Mouse (Mus musculus) limb, embryonic 10.5 days (tissue): ENCODE data around the gene Gm10310. TPM values are rescaled to one million over a fixed set of nuclear protein-coding genes. Genes with fewer than 3 reads are reported as not detected.
"Not testable (repeated sequence)": the region's sequence is repeated elsewhere in the genome, so short reads cannot be mapped to it uniquely, and the experiment has no call there.

ENCODE experiments used
- DNase-seq: peaks from one replicate; pipeline ENCODE4 v3.0.0-alpha.2; 2017; ENCODE audit warnings: low spot score
- H3K27ac ChIP-seq: fragments of 300-500 bp; sonication (generic); 2 replicates; pipeline ENCODE4 v1.5.1; 2016; ENCODE audit warnings: mild to moderate bottlenecking
- H3K27me3 ChIP-seq: fragments of 300-500 bp; sonication (generic); 2 replicates; pipeline ENCODE4 v1.6.1; 2016; ENCODE audit warnings: low read depth, mild to moderate bottlenecking; ENCODE audit not compliant: poor library complexity, severe bottlenecking
- H3K36me3 ChIP-seq: fragments of 300-500 bp; sonication (generic); 2 replicates; pipeline ENCODE4 v1.6.1; 2016; ENCODE audit warnings: mild to moderate bottlenecking, moderate library complexity
- H3K4me1 ChIP-seq: fragments of 300-500 bp; sonication (generic); 2 replicates; pipeline ENCODE4 v1.6.1; 2016
- H3K4me3 ChIP-seq: fragments of 300-500 bp; sonication (generic); 2 replicates; pipeline ENCODE4 v1.5.1; 2016; ENCODE audit warnings: mild to moderate bottlenecking, moderate library complexity
- H3K9me3 ChIP-seq: fragments of 300-500 bp; sonication (generic); replicated peaks from 2 replicates; pipeline ENCODE4 v1.6.1; 2016; ENCODE audit warnings: mild to moderate bottlenecking
- WGBS: fragments of 180-500 bp; shearing (Covaris S2); methylation state at CpG from one replicate; pipeline ENCODE4 v1.1.7; 2016; 5-methylcytosine and 5-hydroxymethylcytosine counted together
- polyA plus RNA-seq: library from polyadenylated mRNA; unstranded; fragments of >200 nt; fragmentation: Nextera tagmentation; extraction: Ambion mirVana; gene quantifications from 2 replicates; pipeline ENCODE4 v1.2.1, GENCODE M21; 2016

Gm10310 gene
- not detected in 2 replicates for polyA plus RNA-seq

- not testable (repeated sequence) for H3K9me3 ChIP-seq, H3K4me3 ChIP-seq, H3K27ac ChIP-seq, H3K27me3 ChIP-seq, H3K4me1 ChIP-seq, DNase-seq, H3K36me3 ChIP-seq
- no CpG with 5 or more reads among the region's 1 CpGs for WGBS
Observed at GRCm38 (mm10) chr10:129984962-129985361, at the start of gene Gm10310. TSS of gene Gm10310 (minus strand) at chr10:129985062.

- no peak for DNase-seq
- no peak within 1 kb of the TSS for H3K4me3 ChIP-seq
- no peaks in the 10 kb centered on the region for H3K27me3 ChIP-seq
Observed at GRCm38 (mm10) chr10:130030048-130030447, 45.2 kb upstream of the Gm10310 start, which contains the start of gene Olfr821. TSS of gene Olfr821 (plus strand) at chr10:130030348.

GRCm38 (mm10) chr10:130012321-130012720, 27.5 kb upstream of the Gm10310 start, which contains the start of gene Olfr820:
TSS of gene Olfr820 (plus strand) at chr10:130012621.
- Histone ChIP-seq H3K9me3 (no peaks in the 10 kb centered on the region), H3K27ac (no peak within 1 kb of the TSS), H3K27me3 (no peaks in the 10 kb centered on the region), H3K4me1 (no peaks in the 10 kb centered on the region), H3K4me3 (no peak within 1 kb of the TSS), H3K36me3 (no peaks in the 10 kb centered on the region)
- DNase-seq, result no peak

More at GRCm38 (mm10) chr10:130030048-130030447, 45.2 kb upstream of the Gm10310 start, which contains the start of gene Olfr821:
- Histone ChIP-seq H3K36me3 (no peaks in the 10 kb centered on the region), H3K9me3 (no peaks in the 10 kb centered on the region), H3K4me1 (no peaks in the 10 kb centered on the region), H3K27ac (no peak within 1 kb of the TSS)

GRCm38 (mm10) chr10:130005366-130005765, 20.5 kb upstream of the Gm10310 start:
- H3K36me3 ChIP-seq, DNase-seq, H3K4me3 ChIP-seq, H3K4me1 ChIP-seq, H3K27ac ChIP-seq, H3K27me3 ChIP-seq, H3K9me3 ChIP-seq: not testable (repeated sequence)
- WGBS, result 89% methylated on average over 4 of the region's 4 CpGs

- H3K9me3 ChIP-seq, H3K27me3 ChIP-seq, H3K4me1 ChIP-seq, DNase-seq, H3K4me3 ChIP-seq, H3K27ac ChIP-seq, H3K36me3 ChIP-seq: not testable (repeated sequence)
- WGBS, result 89% methylated on average over 4 of the region's 4 CpGs
Observed at GRCm38 (mm10) chr10:130004104-130004503, 19.2 kb upstream of the Gm10310 start.

GRCm38 (mm10) chr10:129981867-129982266, 3.0 kb downstream of the Gm10310 start:
- not testable (repeated sequence) for DNase-seq, H3K4me1 ChIP-seq, H3K36me3 ChIP-seq, H3K27me3 ChIP-seq, H3K4me3 ChIP-seq, H3K9me3 ChIP-seq, H3K27ac ChIP-seq
- WGBS, result no CpG with 5 or more reads among the region's 3 CpGs

- not testable (repeated sequence) for H3K4me3 ChIP-seq, DNase-seq, H3K36me3 ChIP-seq, H3K27me3 ChIP-seq, H3K27ac ChIP-seq, H3K9me3 ChIP-seq, H3K4me1 ChIP-seq
- WGBS, result no CpG with 5 or more reads among the region's 2 CpGs
Observed at GRCm38 (mm10) chr10:129976040-129976439, 8.8 kb downstream of the Gm10310 start, which contains the start of gene Olfr247. TSS of gene Olfr247 (minus strand) at chr10:129976140.

GRCm38 (mm10) chr10:129972994-129973393, 11.9 kb downstream of the Gm10310 start:
- H3K36me3 ChIP-seq, H3K4me1 ChIP-seq, H3K9me3 ChIP-seq, H3K4me3 ChIP-seq, H3K27me3 ChIP-seq, H3K27ac ChIP-seq, DNase-seq: not testable (repeated sequence)
- no CpG with 5 or more reads among the region's 3 CpGs for WGBS

GRCm38 (mm10) chr10:129967166-129967565, 17.7 kb downstream of the Gm10310 start, which contains the start of gene Olfr819:
TSS of gene Olfr819 (minus strand) at chr10:129967266.
- not testable (repeated sequence) for H3K36me3 ChIP-seq, H3K4me3 ChIP-seq, H3K9me3 ChIP-seq, H3K27me3 ChIP-seq, DNase-seq, H3K4me1 ChIP-seq, H3K27ac ChIP-seq
- WGBS, result 83% methylated on average over 2 of the region's 2 CpGs

- not testable (repeated sequence) for H3K27ac ChIP-seq, H3K36me3 ChIP-seq, DNase-seq, H3K4me3 ChIP-seq, H3K4me1 ChIP-seq, H3K9me3 ChIP-seq, H3K27me3 ChIP-seq
- WGBS, result 91% methylated on average over 2 of the region's 3 CpGs
Observed at GRCm38 (mm10) chr10:129966232-129966631, 18.6 kb downstream of the Gm10310 start.

- no peak within 1 kb of the TSS for H3K4me3 ChIP-seq
- H3K36me3 ChIP-seq, result no peaks in the 10 kb centered on the region
- WGBS, result 93% methylated on average over 2 of the region's 2 CpGs
- no peak within 1 kb of the TSS for H3K27ac ChIP-seq
- no peaks in the 10 kb centered on the region for H3K27me3 ChIP-seq
- no peak for DNase-seq
- H3K4me1 ChIP-seq, result no peaks in the 10 kb centered on the region
- no peaks in the 10 kb centered on the region for H3K9me3 ChIP-seq
Observed at GRCm38 (mm10) chr10:129949000-129949399, 35.9 kb downstream of the Gm10310 start, which contains the start of gene Olfr818. TSS of gene Olfr818 (minus strand) at chr10:129949100.

Other genes with a start within 250 kb of the Gm10310 start
- gene Olfr806, start 243.1 kb downstream of the Gm10310 start, polyA plus RNA-seq, result not detected in 2 replicates
- not detected in 2 replicates for gene Olfr807, start 227.3 kb downstream of the Gm10310 start, polyA plus RNA-seq
- not detected in 2 replicates for gene Olfr808, start 219.6 kb downstream of the Gm10310 start, polyA plus RNA-seq
- not detected in 2 replicates for gene Olfr809, start 210.4 kb downstream of the Gm10310 start, polyA plus RNA-seq
- gene Olfr810, start 190.1 kb downstream of the Gm10310 start, polyA plus RNA-seq, result not detected in 2 replicates
- not detected in 2 replicates for gene Olfr811, start 180.7 kb downstream of the Gm10310 start, polyA plus RNA-seq
- not detected in 2 replicates for gene Olfr812, start 139.0 kb downstream of the Gm10310 start, polyA plus RNA-seq
- not detected in 2 replicates for gene Olfr813, start 129.7 kb downstream of the Gm10310 start, polyA plus RNA-seq
- not detected in 2 replicates for gene Olfr814, start 105.2 kb downstream of the Gm10310 start, polyA plus RNA-seq
- gene Olfr815, start 79.2 kb downstream of the Gm10310 start, polyA plus RNA-seq, result not detected in 2 replicates
- not detected in 2 replicates for gene Olfr816, start 69.5 kb downstream of the Gm10310 start, polyA plus RNA-seq
- gene Olfr818, start 36.0 kb downstream of the Gm10310 start, polyA plus RNA-seq, result not detected in 2 replicates
- not detected in 2 replicates for gene Olfr819, start 17.8 kb downstream of the Gm10310 start, polyA plus RNA-seq
- gene Olfr247, start 8.9 kb downstream of the Gm10310 start, polyA plus RNA-seq, result not detected in 2 replicates
- gene Olfr820, start 27.6 kb upstream of the Gm10310 start, polyA plus RNA-seq, result not detected in 2 replicates
- gene Olfr821, start 45.3 kb upstream of the Gm10310 start, polyA plus RNA-seq, result not detected in 2 replicates
- gene Olfr822, start 86.1 kb upstream of the Gm10310 start, polyA plus RNA-seq, result not detected in 2 replicates
- gene Olfr823, start 130.3 kb upstream of the Gm10310 start, polyA plus RNA-seq, result not detected in 2 replicates
- not detected in 2 replicates for gene Olfr824, start 144.9 kb upstream of the Gm10310 start, polyA plus RNA-seq
- gene Olfr825, start 181.7 kb upstream of the Gm10310 start, polyA plus RNA-seq, result not detected in 2 replicates
- gene Olfr826, start 199.1 kb upstream of the Gm10310 start, polyA plus RNA-seq, result not detected in 2 replicates
- gene Olfr827, start 229.3 kb upstream of the Gm10310 start, polyA plus RNA-seq, result not detected in 2 replicates